Mouse (Mus musculus) bone marrow macrophage, adult 2 months (primary cell): ENCODE results near the gene Nr6a1. TPM values are rescaled to one million over a fixed set of nuclear protein-coding genes. Genes with fewer than 3 reads are reported as not detected.

ENCODE experiments used
- H3K27ac ChIP-seq: 2 replicates; pipeline ENCODE4 v1.5.1; 2012; ENCODE audit warnings: low read depth, low read length; ENCODE audit not compliant: insufficient read depth
- H3K4me1 ChIP-seq: 2 replicates; pipeline ENCODE4 v1.6.1; 2012; ENCODE audit warnings: low read length; ENCODE audit not compliant: control insufficient read depth, insufficient read depth
- H3K4me3 ChIP-seq: 2 replicates; pipeline ENCODE4 v1.5.1; 2012; ENCODE audit warnings: mild to moderate bottlenecking, low read length, moderate library complexity; ENCODE audit not compliant: insufficient read depth
- CTCF ChIP-seq: IDR thresholded peaks from 2 replicates; pipeline ENCODE4 v1.5.1; 2012; ENCODE audit warnings: low read depth, mild to moderate bottlenecking, low read length, moderate library complexity
- POLR2A ChIP-seq: IDR thresholded peaks from 2 replicates; pipeline ENCODE4 v1.6.1; 2012; ENCODE audit warnings: mild to moderate bottlenecking, low read depth, low read length, borderline replicate concordance
- polyA plus RNA-seq: library from polyadenylated mRNA; stranded (reverse); fragments of >200 nt; gene quantifications from 2 replicates; pipeline ENCODE4 v1.2.4, GENCODE M21; 2012; ENCODE audit not compliant: missing spikeins, insufficient read depth, insufficient read length

Nr6a1 gene
- polyA plus RNA-seq, 1 experiment = 3.2 TPM

DNA sequence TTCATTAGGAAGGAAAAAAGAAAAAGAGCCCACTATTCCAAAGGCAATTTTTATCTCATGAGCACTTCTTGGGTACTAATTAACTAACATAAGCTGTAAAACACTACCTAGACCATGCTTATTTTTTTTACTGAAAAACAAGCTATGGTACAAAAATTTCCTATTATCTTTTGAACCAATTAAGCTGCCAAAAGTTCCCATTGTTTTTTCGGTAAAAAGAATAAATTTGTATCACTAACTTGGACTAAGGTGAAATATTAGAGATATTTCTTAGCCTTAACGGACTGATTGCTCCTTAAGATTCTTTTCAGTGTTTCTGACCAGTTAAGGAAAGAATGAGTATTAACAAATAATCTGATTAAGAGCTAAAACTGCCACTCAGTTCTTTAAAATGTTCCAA lies 3.6 kb downstream of the Nr6a1 start:
- Histone ChIP-seq H3K27ac (no peak overlapping the region), H3K4me3 (no peak overlapping the region), H3K4me1 (peaks cover 5% of the 10 kb centered on the region)
- TF ChIP-seq CTCF (no peak), POLR2A (no peak)

DNA sequence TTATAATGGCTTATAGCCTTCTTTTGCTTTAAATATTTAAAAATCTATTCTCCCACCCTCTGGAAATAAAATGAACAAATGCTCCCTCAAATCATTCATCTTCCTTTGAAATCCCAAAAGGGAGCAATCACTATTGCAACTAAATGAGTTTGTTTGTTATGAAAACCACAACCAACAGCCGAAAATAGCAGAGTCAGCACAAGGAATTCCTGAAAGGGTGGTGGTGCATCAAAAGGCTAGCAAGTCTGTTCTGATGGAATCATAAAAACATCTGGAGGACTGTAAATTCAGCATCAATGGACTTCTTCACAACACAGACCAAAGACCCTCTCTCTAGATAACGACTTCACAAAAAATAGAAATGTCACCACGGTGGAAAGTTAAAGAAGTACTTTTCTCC lies 4.0 kb downstream of the Nr6a1 start:
- TF ChIP-seq CTCF = no peak
- no peak for TF ChIP-seq POLR2A
- peaks cover 5% of the 10 kb centered on the region for H3K4me1 ChIP-seq
- no peak overlapping the region for H3K27ac ChIP-seq
- H3K4me3 ChIP-seq = no peak overlapping the region

DNA sequence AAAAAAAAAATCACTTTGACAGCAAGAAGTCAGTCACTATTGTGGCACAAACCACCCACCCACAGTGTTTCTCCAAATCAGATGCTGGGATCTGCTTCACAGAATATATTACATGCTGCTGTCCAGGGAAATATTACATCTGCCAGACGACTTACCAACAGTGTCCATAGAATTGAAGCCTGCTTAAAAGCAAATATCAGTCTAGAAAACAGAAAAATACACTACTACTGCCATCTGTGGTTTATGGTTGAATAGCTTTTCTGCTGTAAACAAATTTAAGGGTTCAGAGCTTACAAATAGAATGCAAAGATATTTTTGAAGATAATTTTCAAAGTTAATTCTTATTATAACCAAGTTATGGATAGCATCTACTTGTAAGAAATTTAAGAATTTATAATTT lies 6.1 kb downstream of the Nr6a1 start:
- no peak for TF ChIP-seq CTCF
- no peak for TF ChIP-seq POLR2A
- Histone ChIP-seq H3K4me3 (no peak overlapping the region), H3K27ac (no peak overlapping the region), H3K4me1 (peaks cover 5% of the 10 kb centered on the region)

DNA sequence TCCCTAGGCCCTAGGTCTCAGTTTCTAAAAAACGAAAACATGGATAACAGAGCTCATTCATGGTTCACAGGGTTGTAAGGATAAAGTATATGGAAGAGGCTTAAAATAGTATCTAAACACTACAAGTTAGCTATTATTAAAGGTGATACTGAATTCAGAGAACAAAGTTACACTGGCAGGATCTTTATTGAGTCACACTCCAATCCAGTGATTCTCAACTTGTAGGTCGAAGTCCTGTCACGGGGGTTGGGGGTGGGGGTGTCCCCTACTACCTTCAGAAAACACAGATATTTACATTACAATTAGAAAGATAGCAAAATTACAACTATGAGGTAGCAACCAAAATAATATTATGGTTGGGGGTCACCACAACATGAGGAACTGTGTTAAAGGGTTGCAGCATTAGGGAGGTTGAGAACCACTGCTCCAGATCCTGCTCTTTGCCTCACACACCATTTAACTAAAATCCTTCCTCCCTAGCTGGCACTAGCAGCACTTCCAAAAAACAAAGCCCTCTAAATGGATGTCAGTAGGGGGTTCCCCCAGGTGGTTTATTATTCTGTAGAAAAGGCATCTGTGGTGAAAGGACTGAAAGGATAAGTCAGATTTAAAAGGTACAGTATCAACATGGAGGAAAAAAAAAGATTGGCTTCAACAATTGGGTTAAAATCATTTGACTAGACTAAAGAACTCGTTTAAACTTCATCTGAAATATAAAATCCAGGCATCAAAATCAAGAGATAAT lies 10.4 kb downstream of the Nr6a1 start:
- Histone ChIP-seq H3K4me3 (no peak overlapping the region), H3K27ac (no peak overlapping the region), H3K4me1 (peaks cover 3% of the 10 kb centered on the region; the same call in 1 of the 2 replicates)
- TF ChIP-seq CTCF = no peak
- no peak for TF ChIP-seq POLR2A

DNA sequence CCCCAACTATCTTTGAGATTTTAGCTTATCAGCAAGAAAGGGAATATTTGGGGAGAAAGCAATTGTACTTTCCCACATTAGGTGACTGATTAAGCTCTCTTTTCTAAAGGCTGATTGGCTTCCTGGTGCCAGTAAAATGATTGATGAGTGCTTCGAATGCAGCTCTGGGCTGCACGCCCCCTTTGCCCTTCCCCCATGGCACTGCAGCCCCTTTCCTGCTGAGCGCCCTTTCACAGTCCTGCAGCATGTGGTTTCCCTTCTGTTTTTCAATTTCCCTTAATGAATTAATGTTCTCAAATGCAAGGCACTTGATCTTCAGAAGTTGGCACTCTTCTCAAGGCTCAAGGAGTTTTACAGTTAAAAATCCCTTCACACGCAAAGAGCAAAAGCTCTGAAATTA lies 12.5 kb downstream of the Nr6a1 start:
- no peak overlapping the region for H3K4me3 ChIP-seq
- H3K4me1 ChIP-seq = peaks cover 3% of the 10 kb centered on the region; the same call in 1 of the 2 replicates
- no peak for TF ChIP-seq CTCF
- TF ChIP-seq POLR2A = no peak
- H3K27ac ChIP-seq = no peak overlapping the region

DNA sequence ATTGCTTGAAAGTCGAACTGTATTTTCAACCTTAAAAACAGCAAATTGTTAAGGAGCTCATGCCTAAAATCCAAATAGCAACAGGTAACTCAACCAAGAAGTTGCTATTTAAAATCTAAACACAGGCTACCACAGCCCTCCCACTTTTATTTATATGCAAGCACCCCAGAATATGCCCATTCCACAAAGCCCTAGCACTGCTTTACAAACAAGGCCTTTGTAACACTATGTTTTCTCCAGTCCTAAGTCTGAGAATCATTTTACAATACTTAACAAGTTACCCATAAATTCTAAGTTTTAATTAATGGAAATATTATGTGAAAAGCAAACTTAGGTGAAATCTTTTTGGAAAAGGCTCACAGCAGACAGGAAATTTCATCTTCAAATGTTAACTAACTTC lies 13.0 kb downstream of the Nr6a1 start:
- H3K27ac ChIP-seq = no peak overlapping the region
- H3K4me3 ChIP-seq = no peak overlapping the region
- peaks cover 3% of the 10 kb centered on the region; the same call in 1 of the 2 replicates for H3K4me1 ChIP-seq
- no peak for TF ChIP-seq POLR2A
- TF ChIP-seq CTCF = no peak

DNA sequence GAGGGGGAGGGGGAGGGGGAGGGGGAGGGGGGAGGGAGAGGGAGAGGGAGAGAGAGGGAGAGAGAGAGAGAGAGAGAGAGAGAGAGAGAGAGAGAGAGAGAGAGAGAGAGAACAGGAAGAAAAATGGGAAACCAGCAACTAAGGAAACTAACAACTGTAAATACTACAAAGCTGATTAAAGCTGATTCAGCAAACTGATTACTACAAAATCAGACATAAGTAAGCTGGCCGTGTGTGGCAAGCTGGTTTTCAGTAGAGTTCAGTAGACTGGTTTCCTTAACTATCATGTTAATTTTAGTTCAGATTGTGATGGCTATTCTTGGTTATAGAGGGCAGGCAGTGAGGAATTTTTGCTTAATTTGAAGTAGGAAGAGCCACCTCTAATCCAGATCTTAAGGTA lies 18.9 kb downstream of the Nr6a1 start:
- no peak overlapping the region for H3K27ac ChIP-seq
- TF ChIP-seq POLR2A (no peak), CTCF (no peak)
- peaks cover 4% of the 10 kb centered on the region; the same call in 1 of the 2 replicates for H3K4me1 ChIP-seq
- H3K4me3 ChIP-seq = no peak overlapping the region

DNA sequence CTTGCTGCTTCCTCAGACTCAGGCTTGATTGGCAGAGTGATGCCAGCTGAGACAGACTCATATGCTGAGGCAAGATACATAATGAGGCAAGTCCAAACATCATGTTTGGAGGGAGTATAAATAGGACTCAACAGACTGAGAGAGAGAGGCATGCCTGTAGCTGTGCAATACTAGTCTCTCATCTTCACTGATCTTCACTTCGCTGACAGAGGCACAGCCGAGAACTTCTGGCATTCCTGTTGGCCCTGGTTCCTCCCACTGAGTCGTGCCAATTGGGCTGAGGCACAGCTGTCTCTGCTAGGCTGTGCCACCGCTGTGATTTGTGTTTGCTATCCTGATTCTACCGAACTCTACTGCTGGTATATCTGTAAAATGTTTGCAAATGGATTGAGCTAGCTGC lies 21.4 kb downstream of the Nr6a1 start:
- TF ChIP-seq POLR2A = no peak
- no peak for TF ChIP-seq CTCF
- Histone ChIP-seq H3K27ac (no peak overlapping the region), H3K4me3 (no peak overlapping the region), H3K4me1 (peaks cover 4% of the 10 kb centered on the region; the same call in 1 of the 2 replicates)

DNA sequence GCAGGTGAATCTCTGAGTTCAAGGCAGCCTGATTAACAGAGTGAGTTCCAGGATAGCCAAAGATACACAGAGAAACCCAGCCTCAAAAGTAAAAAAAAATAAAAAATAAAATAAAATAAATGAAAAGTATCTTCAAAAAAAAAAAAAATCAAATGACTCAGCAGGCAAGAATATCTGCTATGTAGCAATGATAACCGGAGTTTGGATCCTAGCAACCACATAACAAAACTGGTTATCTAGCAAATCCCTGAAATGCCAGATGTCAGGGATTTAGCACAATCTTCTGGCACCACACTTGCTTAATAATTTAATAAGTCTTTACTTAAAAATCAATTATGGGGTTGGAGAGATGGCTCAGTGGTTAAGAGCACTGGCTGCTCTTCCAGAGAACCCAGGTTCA lies 23.2 kb downstream of the Nr6a1 start:
- Histone ChIP-seq H3K4me3 (no peak overlapping the region), H3K27ac (no peak overlapping the region), H3K4me1 (peaks cover 4% of the 10 kb centered on the region; the same call in 1 of the 2 replicates)
- no peak for TF ChIP-seq CTCF

DNA sequence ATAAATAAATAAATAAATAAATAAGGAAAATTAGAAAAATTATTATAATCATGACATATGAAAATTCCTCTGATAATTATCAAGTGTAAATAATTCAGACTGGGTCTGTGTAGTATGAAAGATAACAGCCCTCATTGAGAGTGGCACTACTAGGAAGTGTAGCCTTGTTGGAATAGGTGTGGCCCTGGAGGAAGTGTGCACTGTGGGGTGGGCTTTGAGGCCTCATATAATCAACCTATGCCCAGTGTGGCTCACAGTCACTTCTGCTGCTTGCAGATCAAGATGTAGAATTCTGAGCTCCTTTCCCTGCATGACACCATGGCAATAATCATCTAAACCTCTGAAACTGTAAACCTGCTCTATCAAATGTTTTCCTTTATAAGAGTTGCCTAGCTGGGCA lies 24.6 kb downstream of the Nr6a1 start:
- Histone ChIP-seq H3K4me3 (no peak overlapping the region), H3K27ac (no peak overlapping the region), H3K4me1 (peaks cover under 1% of the 10 kb centered on the region; the same call in 1 of the 2 replicates)
- no peak for TF ChIP-seq POLR2A
- no peak for TF ChIP-seq CTCF
